Mouse (Mus musculus): ENCODE results near the gene Zfp672. TPM values are rescaled to one million over a fixed set of nuclear protein-coding genes. Genes with fewer than 3 reads are reported as not detected.
"Not testable (repeated sequence)": the region's sequence is repeated elsewhere in the genome, so short reads cannot be mapped to it uniquely, and the experiment has no call there.

The Zfp672 gene
- polyA plus RNA-seq, 1 experiment: 12.5 TPM

GRCm38 (mm10) chr11:58364454-58364853 is 34.3 kb upstream of the Zfp672 start:
- H3K79me2 ChIP-seq (ENCODE audit: control insufficient read depth, insufficient read depth): no peaks in the 10 kb centered on the region

GRCm38 (mm10) chr11:58362562-58362961 is 32.4 kb upstream of the Zfp672 start:
- not testable (repeated sequence) for H3K79me3 ChIP-seq (ENCODE audit: low read depth); H3K4me3 ChIP-seq (ENCODE audit: insufficient read depth, poor library complexity, severe bottlenecking); H3K27me3 ChIP-seq (ENCODE audit: control insufficient read depth, insufficient read depth, insufficient read length); H3ac ChIP-seq (ENCODE audit: control insufficient read depth, insufficient read length, low read depth); H3K79me2 ChIP-seq (ENCODE audit: control insufficient read depth, insufficient read depth); H3K36me3 ChIP-seq (ENCODE audit: control insufficient read depth, insufficient read depth)

More at GRCm38 (mm10) chr11:58364454-58364853, 34.3 kb upstream of the Zfp672 start:
- TF ChIP-seq CEBPB (IDR thresholded peaks at IDR 0.05; ENCODE audit: low read depth) (no peak), CTCF (IDR thresholded peaks at IDR 0.05; ENCODE audit: control insufficient read depth, insufficient read depth, insufficient read length) (no peak), MYOD1 (IDR thresholded peaks at IDR 0.05; ENCODE audit: control insufficient read depth, insufficient read length, low read depth) (no peak), MAX (IDR thresholded peaks at IDR 0.05) (no peak), MYOG (IDR thresholded peaks at IDR 0.05; ENCODE audit: control insufficient read depth, extremely low read depth, insufficient read length) (no peak), FOSL1 (IDR thresholded peaks at IDR 0.05; ENCODE audit: insufficient read depth, low read length, poor library complexity, severe bottlenecking) (no peak), USF1 (IDR thresholded peaks at IDR 0.05; ENCODE audit: low read depth) (no peak)
- Histone ChIP-seq H3K27me3 (ENCODE audit: control insufficient read depth, insufficient read depth, insufficient read length) (no peaks in the 10 kb centered on the region), H3K79me3 (ENCODE audit: low read depth) (no peaks in the 10 kb centered on the region), H3K36me3 (ENCODE audit: control insufficient read depth, insufficient read depth) (no peaks in the 10 kb centered on the region), H3K4me3 (ENCODE audit: insufficient read depth, poor library complexity, severe bottlenecking) (no peak overlapping the region), H3ac (ENCODE audit: control insufficient read depth, insufficient read length, low read depth) (no peak overlapping the region)

DNA sequence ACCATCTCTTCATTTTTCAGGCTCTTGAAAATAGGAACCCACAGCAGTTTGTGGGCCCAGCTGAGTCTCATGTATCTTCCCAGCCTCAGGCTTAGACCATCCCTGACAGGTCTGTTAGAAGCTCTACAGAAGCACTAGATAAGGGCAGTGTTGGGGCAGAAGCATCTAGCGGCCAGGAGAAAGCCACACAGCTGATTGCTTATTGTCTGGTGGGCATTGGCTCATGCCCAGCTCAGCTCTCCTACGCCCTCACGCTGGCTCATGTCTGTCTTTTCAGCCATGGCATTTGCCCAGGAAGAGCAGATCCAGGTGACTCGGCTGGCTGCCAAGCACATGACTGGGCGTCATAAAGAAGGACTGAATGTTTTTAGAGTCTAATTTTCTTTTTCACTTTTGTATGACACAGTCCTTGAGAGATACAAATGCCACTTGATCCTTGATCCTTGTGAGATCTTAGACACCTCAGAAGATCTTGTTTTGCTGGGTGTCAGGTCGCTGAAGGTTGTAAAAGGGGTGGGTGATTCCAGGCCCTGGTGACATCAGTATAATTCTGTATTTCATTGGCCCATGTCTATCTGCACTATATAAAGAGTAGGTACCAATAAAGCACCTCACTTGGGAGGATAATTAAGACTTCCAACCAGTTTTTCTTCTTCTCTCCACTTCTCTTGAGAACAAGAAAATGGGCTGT is 27.9 kb upstream of the Zfp672 start:
- Histone ChIP-seq H3K36me3 (ENCODE audit: control insufficient read depth, insufficient read depth) (no peaks in the 10 kb centered on the region), H3K79me3 (ENCODE audit: low read depth) (no peaks in the 10 kb centered on the region), H3K79me2 (ENCODE audit: control insufficient read depth, insufficient read depth) (no peaks in the 10 kb centered on the region), H3K4me3 (ENCODE audit: insufficient read depth, poor library complexity, severe bottlenecking) (no peak overlapping the region), H3ac (ENCODE audit: control insufficient read depth, insufficient read length, low read depth) (no peak overlapping the region), H3K27me3 (ENCODE audit: control insufficient read depth, insufficient read depth, insufficient read length) (no peaks in the 10 kb centered on the region)
- TF ChIP-seq MYOG (IDR thresholded peaks at IDR 0.05; ENCODE audit: control insufficient read depth, extremely low read depth, insufficient read length): no peak
- no peak for TF ChIP-seq CEBPB (IDR thresholded peaks at IDR 0.05; ENCODE audit: low read depth)
- no peak for TF ChIP-seq USF1 (IDR thresholded peaks at IDR 0.05; ENCODE audit: low read depth)
- TF ChIP-seq MAX (IDR thresholded peaks at IDR 0.05): no peak
- no peak for TF ChIP-seq FOSL1 (IDR thresholded peaks at IDR 0.05; ENCODE audit: insufficient read depth, low read length, poor library complexity, severe bottlenecking)
- no peak for TF ChIP-seq CTCF (IDR thresholded peaks at IDR 0.05; ENCODE audit: control insufficient read depth, insufficient read depth, insufficient read length)
- no peak for TF ChIP-seq MYOD1 (IDR thresholded peaks at IDR 0.05; ENCODE audit: control insufficient read depth, insufficient read length, low read depth)

- H3K4me3 ChIP-seq (ENCODE audit: insufficient read depth, poor library complexity, severe bottlenecking): no peak overlapping the region
- H3ac ChIP-seq (ENCODE audit: control insufficient read depth, insufficient read length, low read depth): no peak overlapping the region
- no peaks in the 10 kb centered on the region for H3K36me3 ChIP-seq (ENCODE audit: control insufficient read depth, insufficient read depth)
- TF ChIP-seq USF1 (IDR thresholded peaks at IDR 0.05; ENCODE audit: low read depth) (no peak), FOSL1 (IDR thresholded peaks at IDR 0.05; ENCODE audit: insufficient read depth, low read length, poor library complexity, severe bottlenecking) (no peak)
- no peaks in the 10 kb centered on the region for H3K79me3 ChIP-seq (ENCODE audit: low read depth)
- H3K27me3 ChIP-seq (ENCODE audit: control insufficient read depth, insufficient read depth, insufficient read length): no peaks in the 10 kb centered on the region
- H3K79me2 ChIP-seq (ENCODE audit: control insufficient read depth, insufficient read depth): no peaks in the 10 kb centered on the region
These were observed 26.9 kb upstream of the Zfp672 start for GRCm38 (mm10) chr11:58357042-58357441.

DNA sequence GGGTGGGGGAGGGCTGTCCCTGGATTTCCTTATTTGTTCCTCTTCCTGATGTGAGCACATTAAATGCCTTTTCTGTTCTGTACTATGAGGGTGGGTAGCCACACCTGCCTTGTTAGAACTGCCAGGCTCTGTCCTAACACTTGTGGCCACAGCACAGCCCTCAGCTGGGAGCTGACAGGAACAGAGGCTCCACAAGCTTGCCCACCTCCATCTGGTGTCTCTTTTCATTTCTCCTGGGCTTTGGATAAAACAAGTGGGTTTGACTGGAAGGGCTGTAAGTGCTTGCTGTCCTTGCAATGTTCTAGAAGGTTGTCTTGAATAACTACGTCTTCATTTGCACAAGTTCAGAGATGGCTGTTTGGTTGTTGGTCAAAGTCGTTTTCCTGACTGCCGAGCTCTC is 24.8 kb upstream of the Zfp672 start:
- H3ac ChIP-seq (ENCODE audit: control insufficient read depth, insufficient read length, low read depth): no peak overlapping the region
- H3K36me3 ChIP-seq (ENCODE audit: control insufficient read depth, insufficient read depth): no peaks in the 10 kb centered on the region

GRCm38 (mm10) chr11:58354476-58354875 is 24.3 kb upstream of the Zfp672 start:
- Histone ChIP-seq H3K27me3 (ENCODE audit: control insufficient read depth, insufficient read depth, insufficient read length) (no peaks in the 10 kb centered on the region), H3K79me3 (ENCODE audit: low read depth) (no peaks in the 10 kb centered on the region), H3K4me3 (ENCODE audit: insufficient read depth, poor library complexity, severe bottlenecking) (no peak overlapping the region), H3K36me3 (ENCODE audit: control insufficient read depth, insufficient read depth) (no peaks in the 10 kb centered on the region), H3K79me2 (ENCODE audit: control insufficient read depth, insufficient read depth) (no peaks in the 10 kb centered on the region), H3ac (ENCODE audit: control insufficient read depth, insufficient read length, low read depth) (no peak overlapping the region)
- TF ChIP-seq CEBPB (IDR thresholded peaks at IDR 0.05; ENCODE audit: low read depth): no peak
- TF ChIP-seq MYOD1 (IDR thresholded peaks at IDR 0.05; ENCODE audit: control insufficient read depth, insufficient read length, low read depth): no peak
- no peak for TF ChIP-seq MYOG (IDR thresholded peaks at IDR 0.05; ENCODE audit: control insufficient read depth, extremely low read depth, insufficient read length)
- TF ChIP-seq CTCF (IDR thresholded peaks at IDR 0.05; ENCODE audit: control insufficient read depth, insufficient read depth, insufficient read length): no peak

More for the DNA sequence above, 24.8 kb upstream of the Zfp672 start:
- TF ChIP-seq USF1 (IDR thresholded peaks at IDR 0.05; ENCODE audit: low read depth) (no peak), MYOG (IDR thresholded peaks at IDR 0.05; ENCODE audit: control insufficient read depth, extremely low read depth, insufficient read length) (no peak), MYOD1 (IDR thresholded peaks at IDR 0.05; ENCODE audit: control insufficient read depth, insufficient read length, low read depth) (no peak), FOSL1 (IDR thresholded peaks at IDR 0.05; ENCODE audit: insufficient read depth, low read length, poor library complexity, severe bottlenecking) (no peak), MAX (IDR thresholded peaks at IDR 0.05) (no peak), CTCF (IDR thresholded peaks at IDR 0.05; ENCODE audit: control insufficient read depth, insufficient read depth, insufficient read length) (no peak), CEBPB (IDR thresholded peaks at IDR 0.05; ENCODE audit: low read depth) (no peak)
- Histone ChIP-seq H3K4me3 (ENCODE audit: insufficient read depth, poor library complexity, severe bottlenecking) (no peak overlapping the region), H3K27me3 (ENCODE audit: control insufficient read depth, insufficient read depth, insufficient read length) (no peaks in the 10 kb centered on the region), H3K79me2 (ENCODE audit: control insufficient read depth, insufficient read depth) (no peaks in the 10 kb centered on the region), H3K79me3 (ENCODE audit: low read depth) (no peaks in the 10 kb centered on the region)
